Mouse (Mus musculus) CH12.LX (cell line): ENCODE measurements around the gene Reep1. TPM values are rescaled to one million over a fixed set of nuclear protein-coding genes. Genes with fewer than 3 reads are reported as not detected.

Source experiments
- DNase-seq: peaks from one replicate; pipeline ENCODE4 v3.0.0-alpha.2; 2013; ENCODE audit errors: extremely low read depth
- H3K27ac ChIP-seq: 2 replicates; pipeline ENCODE4 v1.5.1; 2012; ENCODE audit warnings: low read depth, mild to moderate bottlenecking, control low read depth, moderate library complexity; ENCODE audit not compliant: insufficient read depth
- H3K27me3 ChIP-seq: replicated peaks from 2 replicates; pipeline ENCODE3; 2012; ENCODE audit warnings: inconsistent platforms
- H3K36me3 ChIP-seq, 2 experiments: replicated peaks in 1 of 2; 2 replicates each; pipeline versions ENCODE3 to v1.6.1; 2012; ENCODE audit warnings: inconsistent platforms in 1 of 2, low read length in 1 of 2, mild to moderate bottlenecking in 1 of 2, mixed read lengths in 1 of 2, moderate library complexity in 1 of 2; ENCODE audit not compliant: control insufficient read depth in 1 of 2, insufficient read depth in 1 of 2
- H3K4me1 ChIP-seq, 2 experiments: 2 replicates each; pipeline ENCODE4 v1.6.1; 2012; ENCODE audit warnings: inconsistent platforms in 1 of 2, moderate library complexity in 1 of 2; ENCODE audit not compliant: insufficient read depth in 2 of 2, control insufficient read depth in 1 of 2
- H3K4me2 ChIP-seq: 2 replicates; pipeline ENCODE4 v1.6.1; 2012; ENCODE audit warnings: low read depth, mild to moderate bottlenecking, control low read depth; ENCODE audit not compliant: poor library complexity, insufficient read depth, severe bottlenecking
- H3K4me3 ChIP-seq, 3 experiments: fragments of 150-350 bp in 1 of 3; sonication (generic) in 1 of 3; replicated peaks in 1 of 3; 2 replicates each; pipeline versions ENCODE3 to v1.5.1; 2011 to 2012; ENCODE audit warnings: low read depth in 2 of 3, low read length in 2 of 3, mild to moderate bottlenecking in 2 of 3, moderate library complexity in 2 of 3, control low read depth in 1 of 3, improper control_type of control experiment in 1 of 3, inconsistent platforms in 1 of 3, mixed read lengths in 1 of 3; ENCODE audit not compliant: poor library complexity in 1 of 3
- H3K79me2 ChIP-seq: replicated peaks from 2 replicates; pipeline ENCODE4 v1.6.1; 2012; ENCODE audit warnings: mild to moderate bottlenecking, moderate library complexity; ENCODE audit not compliant: control insufficient read depth, poor library complexity, insufficient read depth, severe bottlenecking; ENCODE audit errors: extremely low read depth
- H3K9ac ChIP-seq: 2 replicates; pipeline ENCODE4 v1.6.1; 2012; ENCODE audit warnings: low read depth, mild to moderate bottlenecking, control low read depth, moderate library complexity; ENCODE audit not compliant: insufficient read depth
- H3K9me3 ChIP-seq: replicated peaks from 2 replicates; pipeline ENCODE3; 2012; ENCODE audit warnings: low read length, inconsistent platforms, mixed read lengths
- BHLHE40 ChIP-seq: IDR thresholded peaks from 2 replicates; pipeline ENCODE4 v1.6.1; 2011; ENCODE audit warnings: mild to moderate bottlenecking, low read depth, low read length, improper control_type of control experiment
- CHD1 ChIP-seq: IDR thresholded peaks from 2 replicates; pipeline ENCODE4 v1.6.1; 2012; ENCODE audit warnings: low read depth, low read length, improper control_type of control experiment, inconsistent platforms
- CHD2 ChIP-seq: IDR thresholded peaks from 2 replicates; pipeline ENCODE4 v1.6.1; 2011; ENCODE audit warnings: low read length, improper control_type of control experiment
- CTCF ChIP-seq, 2 experiments: IDR thresholded peaks in 1 of 2; conservative IDR thresholded peaks in 1 of 2; 2 replicates each; pipeline ENCODE4 v1.5.1; 2011 to 2012; ENCODE audit warnings: low read depth in 2 of 2, low read length in 2 of 2, improper control_type of control experiment in 1 of 2, inconsistent platforms in 1 of 2, mild to moderate bottlenecking in 1 of 2, moderate library complexity in 1 of 2
- E2F4 ChIP-seq: IDR thresholded peaks from 2 replicates; pipeline ENCODE4 v1.6.1; 2011; ENCODE audit warnings: low read depth, low read length, improper control_type of control experiment; ENCODE audit not compliant: insufficient replicate concordance
- ELF1 ChIP-seq: IDR thresholded peaks from 2 replicates; pipeline ENCODE4 v1.6.1; 2014; ENCODE audit warnings: low read depth, mild to moderate bottlenecking, inconsistent platforms, low read length, improper control_type of control experiment
- EP300 ChIP-seq: IDR thresholded peaks from 2 replicates; pipeline ENCODE4 v1.6.1; 2011; ENCODE audit warnings: low read length, improper control_type of control experiment
- ETS1 ChIP-seq: conservative IDR thresholded peaks from 2 replicates; pipeline ENCODE4 v1.6.1; 2012; ENCODE audit warnings: low read depth, mild to moderate bottlenecking, inconsistent platforms, low read length, improper control_type of control experiment, moderate library complexity
- IRF4 ChIP-seq: IDR thresholded peaks from 2 replicates; pipeline ENCODE4 v1.6.1; 2014; ENCODE audit warnings: low read depth, mild to moderate bottlenecking, inconsistent platforms, low read length, improper control_type of control experiment
- JUN ChIP-seq: IDR thresholded peaks from 2 replicates; pipeline ENCODE4 v1.6.1; 2011; ENCODE audit warnings: low read depth, mild to moderate bottlenecking, low read length, improper control_type of control experiment, moderate library complexity; ENCODE audit not compliant: insufficient read depth
- JUND ChIP-seq: conservative IDR thresholded peaks from 2 replicates; pipeline ENCODE4 v1.6.1; 2011; ENCODE audit warnings: low read depth, low read length, improper control_type of control experiment
- KAT2A ChIP-seq: IDR thresholded peaks from 2 replicates; pipeline ENCODE4 v1.6.1; 2012; ENCODE audit warnings: low read length, improper control_type of control experiment, inconsistent platforms; ENCODE audit not compliant: insufficient replicate concordance
- MAFK ChIP-seq: IDR thresholded peaks from 2 replicates; pipeline ENCODE4 v1.6.1; 2011; ENCODE audit warnings: low read length, improper control_type of control experiment; ENCODE audit not compliant: insufficient replicate concordance
- MAX ChIP-seq: IDR thresholded peaks from 2 replicates; pipeline ENCODE4 v1.6.1; 2011; ENCODE audit warnings: low read length, improper control_type of control experiment
- MEF2A ChIP-seq: IDR thresholded peaks from 2 replicates; pipeline ENCODE4 v1.6.1; 2014; ENCODE audit warnings: low read depth, mild to moderate bottlenecking, inconsistent platforms, low read length, improper control_type of control experiment, borderline replicate concordance
- MXI1 ChIP-seq: IDR thresholded peaks from 2 replicates; pipeline ENCODE4 v1.6.1; 2011; ENCODE audit warnings: mild to moderate bottlenecking, low read depth, low read length, improper control_type of control experiment
- MYC ChIP-seq: IDR thresholded peaks from 2 replicates; pipeline ENCODE4 v1.6.1; 2011; ENCODE audit warnings: low read depth, mild to moderate bottlenecking, improper control_type of control experiment, low read length
- NELFE ChIP-seq: IDR thresholded peaks from 2 replicates; pipeline ENCODE4 v1.6.1; 2011; ENCODE audit warnings: low read depth, low read length, improper control_type of control experiment
- NRF1 ChIP-seq: IDR thresholded peaks from 2 replicates; pipeline ENCODE4 v1.6.1; 2014; ENCODE audit warnings: low read depth, mild to moderate bottlenecking, inconsistent platforms, low read length, improper control_type of control experiment, moderate library complexity
- POLR2A ChIP-seq: IDR thresholded peaks from 2 replicates; pipeline ENCODE4 v1.6.1; 2011; ENCODE audit warnings: low read depth, mild to moderate bottlenecking, improper control_type of control experiment, low read length
- POLR2AphosphoS2 ChIP-seq: IDR thresholded peaks from 2 replicates; pipeline ENCODE4 v1.6.1; 2011; ENCODE audit warnings: low read depth, low read length, improper control_type of control experiment
- RAD21 ChIP-seq: IDR thresholded peaks from 2 replicates; pipeline ENCODE4 v1.6.1; 2011; ENCODE audit warnings: low read depth, mild to moderate bottlenecking, low read length, improper control_type of control experiment, moderate library complexity
- RCOR1 ChIP-seq: conservative IDR thresholded peaks from 2 replicates; pipeline ENCODE4 v1.6.1; 2012; ENCODE audit warnings: low read depth, mild to moderate bottlenecking, inconsistent platforms, low read length, improper control_type of control experiment
- SIN3A ChIP-seq: IDR thresholded peaks from 2 replicates; pipeline ENCODE4 v1.6.1; 2012; ENCODE audit warnings: low read length, improper control_type of control experiment, inconsistent platforms
- SMC3 ChIP-seq: IDR thresholded peaks from 2 replicates; pipeline ENCODE4 v1.6.1; 2011; ENCODE audit warnings: low read depth, low read length, improper control_type of control experiment
- TBP ChIP-seq: conservative IDR thresholded peaks from 2 replicates; pipeline ENCODE4 v1.6.1; 2011; ENCODE audit warnings: low read depth, low read length, improper control_type of control experiment
- TCF12 ChIP-seq: IDR thresholded peaks from 2 replicates; pipeline ENCODE4 v1.6.1; 2014; ENCODE audit warnings: low read depth, mild to moderate bottlenecking, inconsistent platforms, low read length, improper control_type of control experiment
- UBTF ChIP-seq: IDR thresholded peaks from 2 replicates; pipeline ENCODE4 v1.6.1; 2012; ENCODE audit warnings: low read depth, mild to moderate bottlenecking, inconsistent platforms, low read length, improper control_type of control experiment, moderate library complexity
- USF1 ChIP-seq: IDR thresholded peaks from 2 replicates; pipeline ENCODE4 v1.6.1; 2014; ENCODE audit warnings: low read depth, mild to moderate bottlenecking, inconsistent platforms, low read length, improper control_type of control experiment
- USF2 ChIP-seq: conservative IDR thresholded peaks from 2 replicates; pipeline ENCODE4 v1.6.1; 2011; ENCODE audit warnings: low read depth, low read length, improper control_type of control experiment
- ZC3H11A ChIP-seq: IDR thresholded peaks from 2 replicates; pipeline ENCODE4 v1.6.1; 2012; ENCODE audit warnings: low read depth, mild to moderate bottlenecking, inconsistent platforms, low read length, improper control_type of control experiment
- ZKSCAN1 ChIP-seq: IDR thresholded peaks from 2 replicates; pipeline ENCODE4 v1.6.1; 2012; ENCODE audit warnings: low read depth, inconsistent platforms, low read length, improper control_type of control experiment, borderline replicate concordance
- ZMIZ1 ChIP-seq: IDR thresholded peaks from 2 replicates; pipeline ENCODE4 v1.6.1; 2012; ENCODE audit warnings: low read depth, mild to moderate bottlenecking, inconsistent platforms, low read length, improper control_type of control experiment
- ZNF384 ChIP-seq: IDR thresholded peaks from 2 replicates; pipeline ENCODE4 v1.6.1; 2012; ENCODE audit warnings: low read depth, low read length, improper control_type of control experiment, inconsistent platforms
- dilution Hi-C: fragments of 300-500 bp; cut with MboI; formaldehyde crosslinking; loops from 2 replicates; pipeline ENCODE4 v1.14.3; 2020; ENCODE audit warnings: low sequenced_read_pairs; ENCODE audit not compliant: extremely low pct_unique_long_range_greater_than_20kb, extremely low pct_ligation_motif_present
- in situ Hi-C: fragments of 300-500 bp; cut with MboI; formaldehyde crosslinking; loops from 3 replicates; pipeline ENCODE4 v1.14.3; 2019; ENCODE audit warnings: low sequenced_read_pairs, low pct_ligation_motif_present, low pct_unique_long_range_greater_than_20kb, mixed read lengths
- polyA plus RNA-seq: library from polyadenylated mRNA; unstranded; fragments of >175 nt; gene quantifications from 2 replicates; pipeline ENCODE4 v1.2.1, GENCODE M21; 2012; ENCODE audit warnings: low read depth; ENCODE audit not compliant: insufficient read length
- total RNA-seq, 2 experiments: library from RNA; depleted of rRNA; stranded (reverse); fragments of 300-350 nt in 1 of 2; fragments of >200 nt in 1 of 2; gene quantifications; 2 replicates each; pipeline ENCODE4 v1.2.3; 2012 to 2014

The Reep1 gene
- total and polyA plus RNA-seq, 3 experiments, result 0.33 to 1.3 (median 1.2) TPM

DNA sequence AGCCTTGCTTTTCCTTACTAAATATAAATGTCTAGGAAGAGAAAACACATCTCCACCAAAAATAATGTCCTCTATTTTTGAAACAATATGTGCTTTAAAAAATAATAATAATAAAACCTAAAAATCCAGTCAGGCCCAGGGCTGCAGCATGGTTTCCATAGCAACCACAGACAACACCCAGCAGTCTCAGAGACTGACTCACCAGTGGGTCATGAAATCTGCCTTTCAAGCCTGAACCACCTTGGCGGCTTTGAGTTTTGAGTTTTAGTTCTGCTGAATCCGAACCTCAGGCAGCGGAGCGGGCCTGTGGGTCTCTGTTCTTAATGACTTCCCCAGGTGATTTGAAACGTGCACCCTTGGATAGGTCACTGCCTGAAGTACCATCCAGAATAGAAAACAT lies 75.8 kb downstream of the Reep1 start:
- no peak overlapping the region for H3K27ac ChIP-seq
- H3K9me3 ChIP-seq, result peaks cover 4% of the 10 kb centered on the region
- no peak overlapping the region for H3K4me2 ChIP-seq
- H3K4me1 ChIP-seq, result peaks cover 2 to 3% of the 10 kb centered on the region in 2 experiments; a peak in 3 of 4 replicates
- H3K27me3 ChIP-seq, result peaks cover 10% of the 10 kb centered on the region
- TF ChIP-seq POLR2A (no peak), USF2 (no peak), JUND (no peak), ELF1 (no peak), TCF12 (no peak), BHLHE40 (no peak), MAFK (no peak), RAD21 (no peak), IRF4 (no peak)
- DNase-seq, result no peak
- in situ Hi-C loops, result no loop called here
- H3K36me3 ChIP-seq, result no peaks in the 10 kb centered on the region
- H3K79me2 ChIP-seq, result no peaks in the 10 kb centered on the region
- dilution Hi-C loops, result no loop called here
- H3K9ac ChIP-seq, result no peak overlapping the region
- H3K4me3 ChIP-seq, result no peak overlapping the region

GRCm38 (mm10) chr6:71788348-71788747 lies 81.0 kb downstream of the Reep1 start:
- no peaks in the 10 kb centered on the region for H3K36me3 ChIP-seq
- peak overlapping the region; percentile 30; the same call in 1 of the 2 replicates for H3K4me2 ChIP-seq
- no peak overlapping the region for H3K9ac ChIP-seq
- in situ Hi-C loops, result no loop called here
- peaks cover 4% of the 10 kb centered on the region for H3K9me3 ChIP-seq
- dilution Hi-C loops, result no loop called here
- TF ChIP-seq USF1, result no peak
- TF ChIP-seq ZC3H11A, result no peak
- peak; percentile 78 for TF ChIP-seq BHLHE40
- peak; percentile 9; the same call in 1 of the 2 replicates for TF ChIP-seq MXI1
- no peak for TF ChIP-seq ELF1
- no peak for TF ChIP-seq MYC
- no peak for TF ChIP-seq KAT2A
- no peak for TF ChIP-seq NRF1
- TF ChIP-seq MEF2A, result 0 out of 2 replicates have a peak, but pooled peaks have one; percentile 12
- TF ChIP-seq ZNF384, result no peak
- no peak for TF ChIP-seq CTCF (conservative IDR thresholded peaks at IDR 0.05 in 1 of 2, IDR thresholded peaks at IDR 0.05 in 1 of 2; ENCODE audit: low read depth in 2 of 2, low read length in 2 of 2)
- no peak for TF ChIP-seq MAFK
- no peak for TF ChIP-seq TBP
- TF ChIP-seq TCF12, result no peak
- no peak for TF ChIP-seq ZMIZ1
- TF ChIP-seq CHD1, result no peak
- no peak for TF ChIP-seq EP300
- TF ChIP-seq RCOR1, result no peak
- no peak for TF ChIP-seq UBTF
- TF ChIP-seq POLR2AphosphoS2, result no peak
- peak; percentile 42 for TF ChIP-seq ETS1
- TF ChIP-seq SMC3, result no peak
- TF ChIP-seq JUN, result no peak
- TF ChIP-seq CHD2, result no peak
- no peak for TF ChIP-seq JUND
- no peak for TF ChIP-seq E2F4
- no peak for TF ChIP-seq MAX
- TF ChIP-seq POLR2A, result no peak
- no peak for TF ChIP-seq USF2
- no peak for TF ChIP-seq NELFE
- no peak for TF ChIP-seq SIN3A
- TF ChIP-seq ZKSCAN1, result no peak
- peak; percentile 66 for DNase-seq
- H3K4me3 ChIP-seq, result no peak overlapping the region
- peaks cover 10% of the 10 kb centered on the region for H3K27me3 ChIP-seq
- H3K27ac ChIP-seq, result no peak overlapping the region
- H3K4me1 ChIP-seq, result peaks cover 8 to 13% of the 10 kb centered on the region in 2 experiments
- no peaks in the 10 kb centered on the region for H3K79me2 ChIP-seq
